Mouse (Mus musculus) large intestine, adult 2 months (tissue): ENCODE results near the gene Chit1. TPM values are rescaled to one million over a fixed set of nuclear protein-coding genes. Genes with fewer than 3 reads are reported as not detected.
A peak's percentile ranks its signal among the peaks of the same experiment; 100 is the strongest.

Experiments
- DNase-seq: peaks from one replicate; pipeline ENCODE4 v3.0.0-alpha.2; 2012; ENCODE audit warnings: low read depth, low spot score
- WGBS: fragments of 180-500 bp; shearing (Covaris S2); methylation state at CpG from one replicate; pipeline ENCODE4 v1.1.7; 2018; 5-methylcytosine and 5-hydroxymethylcytosine counted together
- polyA plus RNA-seq: library from polyadenylated mRNA; depleted of rRNA; stranded (reverse); fragments of >200 nt; gene quantifications from 2 replicates; pipeline ENCODE4 v1.2.3, GENCODE M21; 2012

The Chit1 gene
- polyA plus RNA-seq, 1 experiment: not detected

DNA sequence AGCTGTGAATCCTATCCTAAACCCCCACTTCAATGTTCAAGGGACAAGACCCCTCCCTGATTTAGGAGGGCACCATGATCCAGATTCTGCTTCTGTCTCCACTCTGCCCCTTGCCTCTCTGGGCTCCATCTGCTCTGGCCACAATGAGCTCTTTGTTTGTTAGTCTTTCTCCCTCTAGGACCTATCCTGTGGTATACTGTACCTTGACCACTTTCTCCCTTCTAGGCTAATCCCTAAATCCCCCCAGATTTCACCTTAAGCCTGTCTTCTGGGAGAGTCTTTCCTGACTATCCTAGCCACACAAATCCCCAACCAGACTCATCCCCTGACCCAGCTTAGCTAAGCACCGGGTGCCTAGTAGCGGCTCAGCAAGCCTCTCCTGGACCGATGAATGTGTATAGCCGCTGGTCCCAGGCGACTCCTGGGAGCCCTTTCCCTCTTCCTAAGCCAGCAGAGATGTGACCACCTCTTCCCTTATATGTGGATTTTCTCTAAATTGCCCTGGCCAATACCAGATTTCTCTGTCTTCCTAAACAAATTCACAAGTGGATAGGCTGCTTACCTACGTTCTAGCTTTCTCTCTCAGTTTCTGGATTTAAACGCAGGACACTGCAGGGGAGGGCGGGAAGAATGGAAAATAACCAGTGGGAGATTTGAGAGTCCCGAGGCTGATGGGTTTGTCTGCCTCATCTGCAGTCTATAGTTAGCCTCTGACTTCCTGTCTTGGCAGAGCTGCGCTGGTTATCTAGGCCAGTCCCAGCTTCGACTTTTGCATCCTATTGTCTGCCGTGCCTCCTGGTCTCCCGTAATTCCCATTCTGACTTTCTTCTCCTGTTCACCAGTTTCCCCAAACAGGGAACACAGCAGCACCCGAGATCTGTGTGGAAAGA is 56.6 kb downstream of the Chit1 start:
- no peak for DNase-seq
- WGBS: 72% methylated on average over 14 of the region's 14 CpGs

DNA sequence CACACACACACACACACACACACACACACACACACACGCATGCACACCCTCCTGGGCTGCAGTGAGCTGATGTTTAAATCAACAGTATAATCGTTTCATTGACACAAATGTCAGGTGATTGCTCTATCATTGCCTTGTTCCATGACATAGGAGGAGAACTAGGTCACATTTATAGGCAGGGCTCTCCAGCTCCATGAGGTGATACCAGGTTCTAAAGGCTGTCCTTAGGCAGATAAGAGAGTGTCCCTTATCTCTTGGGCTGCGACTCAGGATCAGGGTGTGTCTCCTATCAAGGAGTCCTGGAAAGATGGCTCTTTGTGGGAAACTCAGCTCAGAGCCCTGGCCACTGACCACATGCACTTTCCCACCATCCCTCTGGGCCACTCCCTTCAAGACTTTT is 57.5 kb downstream of the Chit1 start:
- DNase-seq: no peak
- 36% methylated on average over 3 of the region's 3 CpGs for WGBS

DNA sequence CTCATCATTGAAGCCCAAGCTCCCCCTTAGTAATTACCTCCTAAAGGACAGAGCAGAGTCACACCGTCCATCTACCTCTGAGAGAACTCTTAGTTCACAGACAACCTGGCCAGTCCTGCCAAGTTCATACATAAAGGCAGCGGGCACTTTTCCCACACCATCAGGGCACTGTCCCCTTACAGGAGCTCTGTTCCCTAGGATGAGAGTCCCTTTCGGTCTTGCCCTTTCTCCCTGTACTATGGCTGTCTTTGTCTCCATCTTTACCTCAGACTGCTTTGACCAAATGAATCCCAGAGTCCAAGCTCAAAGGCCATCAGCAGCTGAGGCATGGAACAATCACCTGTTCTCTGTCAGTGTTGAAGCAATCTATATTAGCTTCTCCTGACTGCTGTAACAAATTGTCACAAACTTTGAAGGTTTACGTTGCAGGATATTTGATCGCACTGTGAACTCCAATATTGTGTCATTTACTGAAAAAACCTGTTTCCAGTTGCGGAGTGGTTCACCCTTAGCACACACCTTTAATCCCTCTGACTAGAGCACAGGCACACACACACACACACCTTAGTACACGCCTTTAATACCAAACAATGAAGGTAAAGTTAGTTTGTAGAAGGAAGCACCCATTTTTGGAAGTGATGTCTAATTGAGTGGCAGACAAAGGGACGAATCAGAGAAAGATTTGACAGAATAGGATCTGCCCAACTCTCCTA is 58.1 kb downstream of the Chit1 start:
- DNase-seq: no peak
- 82% methylated on average over 8 of the region's 8 CpGs for WGBS

GRCm38 (mm10) chr1:134173081-134173480 is 62.0 kb downstream of the Chit1 start:
- WGBS: 57% methylated on average over 7 of the region's 7 CpGs
- no peak for DNase-seq

DNA sequence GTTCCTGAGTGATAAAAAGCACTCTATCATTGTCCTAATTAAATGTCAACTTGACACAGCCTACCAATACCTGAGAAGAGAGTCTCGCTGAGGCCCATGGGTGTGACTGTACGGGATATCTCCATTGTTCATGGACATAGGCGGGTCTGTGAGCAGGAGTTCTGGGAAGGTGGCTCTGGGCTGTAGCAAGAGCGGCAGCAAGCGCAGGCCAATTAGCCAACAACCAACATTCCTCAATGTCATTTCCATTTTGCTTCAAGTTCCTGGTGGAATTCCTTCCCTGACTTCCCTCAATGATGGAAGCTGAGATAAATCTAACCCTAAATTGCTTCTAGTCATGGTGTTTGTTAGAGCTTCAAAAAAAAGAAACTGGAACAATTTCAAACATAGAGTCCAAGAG is 66.9 kb downstream of the Chit1 start:
- 73% methylated on average over 5 of the region's 5 CpGs for WGBS
- no peak for DNase-seq

DNA sequence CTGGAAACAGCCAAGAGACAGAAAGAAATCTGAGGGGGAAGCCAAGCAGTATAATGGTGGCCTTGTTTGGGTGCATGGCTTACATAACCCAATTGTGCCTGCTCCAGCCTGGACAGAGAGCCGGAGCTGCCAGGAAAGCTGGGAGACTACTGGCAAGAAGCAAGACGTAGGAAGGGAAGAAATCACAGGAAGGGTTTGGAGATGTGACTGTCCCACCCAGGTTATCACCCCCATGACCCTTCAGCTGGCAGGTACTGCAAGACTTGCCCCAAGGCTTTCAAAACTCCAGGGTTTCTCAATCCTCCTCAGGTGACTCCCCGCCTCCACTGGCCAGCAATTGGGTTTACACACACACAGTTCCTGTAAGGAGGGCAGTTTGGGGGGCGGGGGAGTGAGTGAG is 71.0 kb downstream of the Chit1 start, which contains the start of gene Chil1:
Gene Chil1, plus strand, starts transcription at position 152 of the 400 bp plus-strand sequence.
- 59% methylated on average over 4 of the region's 4 CpGs for WGBS
- DNase-seq: no peak

GRCm38 (mm10) chr1:134184089-134184488 is 73.0 kb downstream of the Chit1 start:
- DNase-seq: no peak
- 77% methylated on average over 4 of the region's 4 CpGs for WGBS

- WGBS: 96% methylated on average over 5 of the region's 5 CpGs
- DNase-seq: no peak
Measured at GRCm38 (mm10) chr1:134188217-134188616, 77.2 kb downstream of the Chit1 start.

GRCm38 (mm10) chr1:134188989-134189729 is 78.1 kb downstream of the Chit1 start:
- WGBS: 16% methylated on average over 12 of the region's 12 CpGs
- DNase-seq: peak; percentile 27

DNA sequence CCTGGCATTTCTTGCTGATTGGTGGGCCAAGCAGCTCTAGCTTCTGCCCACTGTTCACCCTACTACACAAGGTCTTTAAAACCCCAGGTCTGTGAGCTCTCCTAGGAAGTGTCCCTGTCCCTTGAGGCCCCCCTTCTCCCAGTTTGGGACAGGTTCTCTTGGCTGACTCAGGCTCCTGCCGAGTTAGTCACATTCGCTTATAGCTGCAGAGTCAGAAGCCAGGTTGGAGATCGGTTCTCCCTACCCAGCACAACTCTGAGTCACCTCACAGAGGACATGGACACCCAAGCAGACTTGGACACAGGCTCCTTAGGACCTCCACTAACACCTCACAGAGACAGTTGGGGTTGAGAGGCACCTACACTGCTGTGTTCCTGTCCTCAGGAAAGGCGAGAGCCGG is 80.2 kb downstream of the Chit1 start:
- 85% methylated on average over 5 of the region's 5 CpGs for WGBS

DNA sequence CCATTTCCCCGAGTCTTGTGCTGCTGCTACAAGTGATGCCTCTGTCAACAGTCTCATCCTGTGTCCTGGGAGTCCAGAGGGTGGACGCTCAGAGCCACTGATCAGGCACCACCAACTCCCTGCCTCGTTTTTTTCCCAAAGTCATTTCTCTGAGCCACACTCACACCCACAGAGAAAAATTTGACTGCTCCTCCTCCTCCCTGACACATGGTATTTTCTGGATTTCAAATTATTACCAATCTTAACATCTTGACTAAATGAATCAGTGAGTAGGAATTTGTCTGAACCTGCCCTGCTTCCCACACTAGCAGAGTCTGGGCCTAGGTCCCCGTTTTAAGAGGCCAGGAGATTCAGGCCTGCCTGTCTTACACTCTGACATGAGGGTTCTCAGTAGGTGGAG is 81.0 kb downstream of the Chit1 start:
- DNase-seq: no peak
- 48% methylated on average over 4 of the region's 4 CpGs for WGBS

More for the DNA sequence above, 80.2 kb downstream of the Chit1 start:
- no peak for DNase-seq

DNA sequence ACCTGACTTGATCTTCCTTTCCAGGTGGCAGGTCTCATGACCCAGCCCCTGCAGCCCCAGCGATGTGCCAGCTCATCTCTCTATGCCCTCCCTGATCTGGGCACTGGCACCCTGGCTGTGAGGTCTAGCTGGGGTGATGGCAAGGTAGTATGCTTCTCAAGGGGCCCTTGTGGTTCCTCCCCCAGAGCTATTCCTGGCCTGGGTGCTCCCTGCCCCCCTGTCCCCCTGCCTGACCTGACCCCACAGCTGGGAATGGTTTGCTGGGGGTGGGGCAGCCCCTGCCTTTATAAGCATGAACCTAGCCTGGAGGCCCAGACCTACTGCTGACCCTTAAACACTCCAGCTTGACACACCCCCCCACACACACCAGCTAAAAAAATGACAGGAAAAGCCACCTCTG is 82.1 kb downstream of the Chit1 start, which contains the start of gene Mybph:
Gene Mybph, plus strand, starts transcription at position 323 of the 400 bp plus-strand sequence.
- no peak for DNase-seq
- WGBS: 86% methylated on average over 1 of the region's 1 CpGs

DNA sequence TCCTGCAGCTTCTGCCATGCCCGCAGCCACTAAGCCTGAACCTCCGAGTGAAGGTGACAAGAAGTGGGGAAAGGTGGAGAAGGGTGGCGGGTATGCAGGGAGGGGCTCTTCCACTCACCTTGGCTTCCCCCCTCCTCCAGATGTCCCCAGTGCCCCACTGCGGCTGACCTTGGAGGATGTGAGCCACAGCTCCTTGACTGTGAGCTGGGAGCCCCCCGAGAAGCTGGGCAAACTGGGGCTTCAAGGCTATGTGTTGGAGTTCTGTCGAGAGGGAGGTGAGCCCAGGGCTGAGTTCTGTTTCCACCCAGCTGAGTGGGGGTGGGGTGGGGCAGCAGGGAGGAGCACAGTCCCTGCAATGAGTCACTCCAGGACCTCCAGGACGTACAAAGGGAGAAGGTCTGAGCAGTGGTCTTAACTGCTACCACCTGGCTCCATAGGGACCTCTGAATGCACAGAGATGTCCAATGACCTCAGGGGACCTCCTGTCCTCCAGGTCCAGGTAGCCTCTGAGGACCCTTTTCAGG is 82.7 kb downstream of the Chit1 start:
- no peak for DNase-seq
- 55% methylated on average over 7 of the region's 7 CpGs for WGBS

GRCm38 (mm10) chr1:134194298-134195022 is 83.4 kb downstream of the Chit1 start:
- 86% methylated on average over 16 of the region's 16 CpGs for WGBS

GRCm38 (mm10) chr1:134195117-134195516 is 84.1 kb downstream of the Chit1 start:
- 39% methylated on average over 2 of the region's 2 CpGs for WGBS
- no peak for DNase-seq

More at GRCm38 (mm10) chr1:134194298-134195022, 83.4 kb downstream of the Chit1 start:
- no peak for DNase-seq

GRCm38 (mm10) chr1:134195571-134195970 is 84.5 kb downstream of the Chit1 start:
- 53% methylated on average over 3 of the region's 3 CpGs for WGBS
- DNase-seq: no peak

DNA sequence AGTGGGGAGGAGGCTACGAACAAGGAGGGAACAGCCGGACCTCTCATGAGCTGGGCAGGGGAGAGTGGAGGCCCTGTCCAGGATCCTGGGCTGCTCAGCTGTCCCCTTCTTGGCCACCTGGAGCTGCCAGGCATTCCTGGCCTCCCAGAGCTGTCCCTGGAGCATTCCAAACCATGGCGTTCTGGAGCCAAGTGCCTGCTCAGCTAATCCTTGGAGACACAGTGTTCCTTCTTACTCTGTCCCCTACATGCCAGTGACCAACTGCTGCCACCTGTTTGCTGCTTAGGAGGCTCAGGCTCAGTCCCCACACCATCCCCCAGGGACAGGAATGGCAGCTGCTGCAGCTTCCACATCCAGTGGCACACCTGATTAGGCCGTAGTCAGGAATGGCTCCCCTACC is 84.9 kb downstream of the Chit1 start:
- DNase-seq: no peak
- WGBS: 61% methylated on average over 4 of the region's 4 CpGs

DNA sequence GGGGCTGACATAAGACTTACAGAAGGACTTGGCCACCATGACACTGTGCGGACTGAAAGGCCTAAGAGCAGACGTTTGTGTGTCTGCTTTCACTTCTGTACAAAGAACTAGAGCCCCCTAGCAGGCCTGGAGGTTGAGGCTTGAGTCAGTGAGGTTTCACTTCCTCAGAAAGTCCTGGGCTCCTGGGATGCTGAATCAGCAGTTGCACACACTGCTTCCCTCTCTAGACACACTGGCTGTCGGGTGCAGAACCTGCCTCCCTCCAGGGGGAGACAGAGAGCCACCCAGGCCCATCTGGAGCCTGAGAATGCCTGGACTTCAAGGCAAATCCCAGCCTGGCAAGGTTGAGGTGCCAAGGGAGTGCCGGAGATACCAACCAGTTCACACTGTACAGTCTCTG is 85.3 kb downstream of the Chit1 start:
- 45% methylated on average over 4 of the region's 4 CpGs for WGBS
- peak; percentile 46 for DNase-seq

DNA sequence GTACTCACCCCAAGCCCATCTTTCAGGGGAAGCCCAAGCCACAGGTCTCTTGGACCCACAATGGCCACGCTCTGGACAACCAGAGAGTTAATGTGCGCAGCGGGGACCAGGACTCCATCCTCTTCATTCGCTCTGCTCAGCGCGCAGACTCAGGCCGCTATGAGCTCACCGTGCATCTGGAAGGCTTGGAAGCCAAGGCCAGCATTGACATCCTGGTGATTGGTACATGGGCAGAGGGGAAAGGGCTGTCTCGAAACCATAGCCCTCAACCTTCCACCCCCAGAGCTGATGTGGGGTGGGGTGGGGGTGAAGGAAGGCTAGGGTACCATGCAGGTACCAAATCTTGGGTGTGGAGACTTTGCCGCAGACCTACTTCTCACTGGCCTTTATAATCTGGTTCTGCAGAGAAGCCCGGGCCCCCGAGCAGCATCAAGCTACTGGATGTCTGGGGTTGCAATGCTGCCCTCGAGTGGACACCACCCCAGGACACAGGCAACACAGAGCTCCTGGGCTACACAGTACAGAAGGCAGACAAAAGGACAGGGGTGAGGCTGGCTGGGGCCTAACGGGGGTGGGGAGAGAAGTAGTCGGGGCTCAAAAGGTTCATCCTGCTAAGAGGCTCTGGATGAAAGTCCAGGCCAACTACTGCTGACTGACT is 86.4 kb downstream of the Chit1 start:
- 86% methylated on average over 15 of the region's 15 CpGs for WGBS

More for the DNA sequence above, 86.4 kb downstream of the Chit1 start:
- no peak for DNase-seq
